Mouse (Mus musculus) kidney, postnatal 36 days (tissue): Measurements from ENCODE around the gene Pef1.
A peak's percentile ranks its signal among the peaks of the same experiment; 100 is the strongest.

Experiments used
- DNase-seq, 2 experiments: peaks; one replicate each; pipeline ENCODE4 v3.0.0; 2021 to 2022; ENCODE audit warnings: mixed read lengths in 2 of 2

Pef1 gene

GRCm38 (mm10) chr4:130177087-130177486, 74.7 kb downstream of the Pef1 start:
- DNase-seq: peak; percentile 68 to 83

GRCm38 (mm10) chr4:130177536-130177935, 75.2 kb downstream of the Pef1 start:
- DNase-seq: peak in 1 of 2 experiments; percentile 43
